Mouse (Mus musculus): ENCODE results near the gene Mamdc4.

DNA sequence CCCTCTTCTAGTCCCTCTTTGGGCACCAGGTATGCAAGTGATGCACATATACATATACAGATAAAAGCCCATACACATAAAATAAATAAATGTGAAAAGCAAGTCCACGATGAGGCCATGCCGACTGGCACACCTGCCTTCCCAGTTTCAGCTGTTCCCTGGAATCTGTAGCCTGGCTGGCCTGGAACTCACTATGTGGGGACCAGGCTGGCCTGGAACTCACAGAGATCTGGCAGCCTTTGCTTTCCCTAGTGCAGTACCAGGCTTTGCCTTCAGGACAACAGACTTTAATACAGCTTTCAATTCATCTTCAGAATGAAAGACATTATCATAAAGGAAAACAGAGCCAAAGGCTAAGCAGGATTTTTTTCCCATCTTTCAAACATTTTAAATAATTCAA lies 40.9 kb downstream of the Mamdc4 start:
- TF ChIP-seq POLR2A (IDR thresholded peaks at IDR 0.05; ENCODE audit: borderline replicate concordance, control insufficient read depth, low read depth, low read length) (no peak), CTCF (IDR thresholded peaks at IDR 0.05; ENCODE audit: control insufficient read depth, insufficient read depth, low read length) (no peak)
